Mouse (Mus musculus) C2C12 (cell line): ENCODE data around the gene Brwd3. TPM values are rescaled to one million over a fixed set of nuclear protein-coding genes. Genes with fewer than 3 reads are reported as not detected.

Experiments
- H3K27me3 ChIP-seq: one replicate; pipeline ENCODE4 v1.6.1; 2011; ENCODE audit not compliant: control insufficient read depth, insufficient read depth, insufficient read length
- H3K36me3 ChIP-seq: one replicate; pipeline ENCODE4 v1.6.1; 2011; ENCODE audit not compliant: control insufficient read depth, insufficient read depth
- H3K4me3 ChIP-seq: one replicate; pipeline ENCODE4 v1.5.1; 2011; ENCODE audit warnings: mild to moderate bottlenecking, control low read depth; ENCODE audit not compliant: poor library complexity, insufficient read depth, severe bottlenecking
- H3K79me2 ChIP-seq: one replicate; pipeline ENCODE4 v1.6.1; 2011; ENCODE audit not compliant: control insufficient read depth, insufficient read depth
- H3K79me3 ChIP-seq: one replicate; pipeline ENCODE4 v1.6.1; 2011; ENCODE audit warnings: low read depth, control low read depth
- H3ac ChIP-seq: one replicate; pipeline ENCODE3; 2011; ENCODE audit warnings: low read depth; ENCODE audit not compliant: control insufficient read depth, insufficient read length
- CEBPB ChIP-seq: IDR thresholded peaks from one replicate; pipeline ENCODE4 v1.6.1; 2011; ENCODE audit warnings: low read depth, mild to moderate bottlenecking, control low read depth, moderate library complexity
- CTCF ChIP-seq: IDR thresholded peaks from one replicate; pipeline ENCODE4 v1.5.1; 2011; ENCODE audit not compliant: control insufficient read depth, insufficient read depth, insufficient read length
- FOSL1 ChIP-seq: IDR thresholded peaks from one replicate; pipeline ENCODE4 v1.8.0; 2011; ENCODE audit warnings: mild to moderate bottlenecking, low read length; ENCODE audit not compliant: poor library complexity, insufficient read depth, severe bottlenecking
- MAX ChIP-seq: IDR thresholded peaks from one replicate; pipeline ENCODE4 v1.6.1; 2011; ENCODE audit warnings: mild to moderate bottlenecking, control low read depth
- MYOD1 ChIP-seq: IDR thresholded peaks from one replicate; pipeline ENCODE4 v1.6.1; 2011; ENCODE audit warnings: low read depth; ENCODE audit not compliant: control insufficient read depth, insufficient read length
- MYOG ChIP-seq: IDR thresholded peaks from one replicate; pipeline ENCODE4 v1.6.1; 2011; ENCODE audit not compliant: control insufficient read depth, insufficient read length; ENCODE audit errors: extremely low read depth
- USF1 ChIP-seq: IDR thresholded peaks from one replicate; pipeline ENCODE4 v1.6.1; 2011; ENCODE audit warnings: low read depth, mild to moderate bottlenecking, control low read depth, moderate library complexity
- long read RNA-seq, 2 experiments: library from polyadenylated mRNA; unstranded; transcript quantifications; one replicate each; pipeline ENCODE4 v2.0.0; 2019 to 2020
- polyA plus RNA-seq: library from polyadenylated mRNA; unstranded; fragments of >200 nt; fragmentation: generic; extraction: Trizol; gene quantifications from one replicate; pipeline ENCODE4 v1.2.1, GENCODE M21; 2012; ENCODE audit warnings: missing spikeins

The Brwd3 gene
- 0.59 TPM for polyA plus RNA-seq
- long read RNA-seq, experiment 1, partial matches to known transcripts = 1 of 1 reads
- long read RNA-seq, experiment 1, other reads (novel, unspliced or antisense) = 0 of 1 reads
- long read RNA-seq, experiment 2, partial matches to known transcripts = 2 of 2 reads
- long read RNA-seq, experiment 2, other reads (novel, unspliced or antisense) = 0 of 2 reads

GRCm38 (mm10) chrX:108834090-108834774 lies at the start of gene Brwd3:
Gene Brwd3 (minus strand): TSS chrX:108834372.
- TF ChIP-seq CEBPB = no peak
- no peak for TF ChIP-seq MAX
- no peak for TF ChIP-seq FOSL1
- TF ChIP-seq USF1 = no peak
- no peak for TF ChIP-seq CTCF
- no peak for TF ChIP-seq MYOD1
- TF ChIP-seq MYOG = no peak
- peaks cover 7% of the 10 kb centered on the region for H3K79me2 ChIP-seq
- peak within 1 kb of the TSS; percentile 46 for H3K4me3 ChIP-seq
- H3K79me3 ChIP-seq = no peaks in the 10 kb centered on the region
- H3ac ChIP-seq = peak within 1 kb of the TSS; percentile 69
- H3K27me3 ChIP-seq = no peaks in the 10 kb centered on the region
- H3K36me3 ChIP-seq = no peaks in the 10 kb centered on the region

GRCm38 (mm10) chrX:108862632-108863031 lies 28.5 kb upstream of the Brwd3 start:
- Histone ChIP-seq H3K4me3 (no peak overlapping the region), H3K79me3 (no peaks in the 10 kb centered on the region), H3K27me3 (no peaks in the 10 kb centered on the region), H3K36me3 (no peaks in the 10 kb centered on the region), H3ac (no peak overlapping the region), H3K79me2 (no peaks in the 10 kb centered on the region)
- TF ChIP-seq MYOG (no peak), USF1 (no peak), CEBPB (no peak), MAX (no peak), CTCF (no peak), FOSL1 (no peak), MYOD1 (no peak)

- H3K4me3 ChIP-seq = no peak overlapping the region
- H3ac ChIP-seq = no peak overlapping the region
- H3K79me2 ChIP-seq = no peaks in the 10 kb centered on the region
- TF ChIP-seq FOSL1 (no peak), MYOG (no peak), CEBPB (no peak), USF1 (no peak), CTCF (no peak)
- no peaks in the 10 kb centered on the region for H3K27me3 ChIP-seq
- H3K36me3 ChIP-seq = no peaks in the 10 kb centered on the region
- H3K79me3 ChIP-seq = no peaks in the 10 kb centered on the region
These were observed 8.5 kb upstream of the Brwd3 start for GRCm38 (mm10) chrX:108842705-108843104.

- Histone ChIP-seq H3ac (no peak overlapping the region), H3K79me3 (no peaks in the 10 kb centered on the region), H3K79me2 (peaks cover 7% of the 10 kb centered on the region), H3K4me3 (no peak overlapping the region), H3K27me3 (no peaks in the 10 kb centered on the region), H3K36me3 (no peaks in the 10 kb centered on the region)
- TF ChIP-seq FOSL1 = no peak
- TF ChIP-seq MYOD1 = no peak
- no peak for TF ChIP-seq MAX
- TF ChIP-seq CTCF = no peak
- no peak for TF ChIP-seq MYOG
- no peak for TF ChIP-seq USF1
- TF ChIP-seq CEBPB = no peak
These were observed 2.2 kb upstream of the Brwd3 start for GRCm38 (mm10) chrX:108836416-108836815.

- H3K27me3 ChIP-seq = no peaks in the 10 kb centered on the region
- no peaks in the 10 kb centered on the region for H3K79me3 ChIP-seq
- H3K4me3 ChIP-seq = peak overlapping the region; percentile 32
- H3K79me2 ChIP-seq = peaks cover 7% of the 10 kb centered on the region
- TF ChIP-seq USF1 (no peak), CTCF (no peak), MYOG (no peak), CEBPB (no peak), MYOD1 (no peak), MAX (no peak), FOSL1 (no peak)
- H3ac ChIP-seq = no peak overlapping the region
- no peaks in the 10 kb centered on the region for H3K36me3 ChIP-seq
These were observed 1.1 kb upstream of the Brwd3 start for GRCm38 (mm10) chrX:108835233-108835632.

GRCm38 (mm10) chrX:108833381-108834020 lies 671 bp downstream of the Brwd3 start:
- H3K27me3 ChIP-seq = no peaks in the 10 kb centered on the region
- TF ChIP-seq MYOG (no peak), MYOD1 (no peak), USF1 (no peak), CEBPB (no peak), MAX (no peak), CTCF (no peak), FOSL1 (no peak)
- H3K79me3 ChIP-seq = no peaks in the 10 kb centered on the region
- peak overlapping the region; percentile 46 for H3K4me3 ChIP-seq
- peaks cover 7% of the 10 kb centered on the region for H3K79me2 ChIP-seq
- H3K36me3 ChIP-seq = no peaks in the 10 kb centered on the region
- H3ac ChIP-seq = peak overlapping the region; percentile 69
